Mouse (Mus musculus) lung, postnatal 0 days (tissue): ENCODE results near the gene Gosr1. TPM values are rescaled to one million over a fixed set of nuclear protein-coding genes. Genes with fewer than 3 reads are reported as not detected.

Source experiments
- ATAC-seq: fragments of 200-750 bp; cut with Nextera tagmentation; 2 replicates; pipeline ENCODE4 v1.8.0; 2017; ENCODE audit warnings: moderate library complexity
- DNase-seq: peaks from one replicate; pipeline ENCODE4 v3.0.0-alpha.2; 2016; ENCODE audit warnings: low spot score
- H3K27ac ChIP-seq: fragments of 300-500 bp; sonication (generic); 2 replicates; pipeline ENCODE4 v1.5.1; 2014; ENCODE audit warnings: antibody characterized with exemption, mild to moderate bottlenecking, low read length, mixed read lengths
- H3K27me3 ChIP-seq: fragments of 300-500 bp; sonication (generic); replicated peaks from 2 replicates; pipeline ENCODE4 v1.6.1; 2014; ENCODE audit warnings: low read length, mixed read lengths; ENCODE audit not compliant: insufficient read depth
- H3K36me3 ChIP-seq: fragments of 300-500 bp; sonication (generic); 2 replicates; pipeline ENCODE4 v1.6.1; 2014; ENCODE audit warnings: low read length, mixed read lengths; ENCODE audit not compliant: insufficient read depth
- H3K4me1 ChIP-seq: fragments of 300-500 bp; sonication (generic); 2 replicates; pipeline ENCODE4 v1.6.1; 2014; ENCODE audit warnings: antibody characterized with exemption, low read depth, low read length, mixed read lengths; ENCODE audit not compliant: insufficient read depth
- H3K4me2 ChIP-seq: fragments of 300-500 bp; sonication (generic); replicated peaks from 2 replicates; pipeline ENCODE4 v1.6.1; 2014; ENCODE audit warnings: low read depth, mild to moderate bottlenecking, low read length, moderate library complexity, mixed read lengths
- H3K4me3 ChIP-seq: fragments of 300-500 bp; sonication (generic); 2 replicates; pipeline ENCODE4 v1.5.1; 2014; ENCODE audit warnings: low read depth, low read length
- H3K9ac ChIP-seq: fragments of 300-500 bp; sonication (generic); replicated peaks from 2 replicates; pipeline ENCODE4 v1.6.1; 2014; ENCODE audit warnings: low read depth, mild to moderate bottlenecking
- H3K9me3 ChIP-seq: fragments of 300-500 bp; sonication (generic); 2 replicates; pipeline ENCODE4 v1.6.1; 2016; ENCODE audit warnings: low read length, mixed read lengths
- CTCF ChIP-seq: IDR thresholded peaks from 2 replicates; pipeline ENCODE4 v1.5.1; 2016; ENCODE audit warnings: antibody characterized with exemption, mild to moderate bottlenecking
- EP300 ChIP-seq: IDR thresholded peaks from 2 replicates; pipeline ENCODE4 v1.6.1; 2016; ENCODE audit warnings: antibody characterized with exemption, mild to moderate bottlenecking, control low read depth
- WGBS: fragments of 180-500 bp; shearing (Covaris S2); extraction: QIAGEN DNeasy Blood & Tissue Kit; methylation state at CpG from one replicate; pipeline ENCODE4 v1.1.7; 2014; 5-methylcytosine and 5-hydroxymethylcytosine counted together
- polyA plus RNA-seq: library from polyadenylated mRNA; unstranded; fragments of >200 nt; fragmentation: Nextera tagmentation; extraction: Ambion mirVana; gene quantifications from 2 replicates; pipeline ENCODE4 v1.2.1, GENCODE M21; 2015

The Gosr1 gene
- polyA plus RNA-seq, 1 experiment from 2014 or later: 21.6 TPM

DNA sequence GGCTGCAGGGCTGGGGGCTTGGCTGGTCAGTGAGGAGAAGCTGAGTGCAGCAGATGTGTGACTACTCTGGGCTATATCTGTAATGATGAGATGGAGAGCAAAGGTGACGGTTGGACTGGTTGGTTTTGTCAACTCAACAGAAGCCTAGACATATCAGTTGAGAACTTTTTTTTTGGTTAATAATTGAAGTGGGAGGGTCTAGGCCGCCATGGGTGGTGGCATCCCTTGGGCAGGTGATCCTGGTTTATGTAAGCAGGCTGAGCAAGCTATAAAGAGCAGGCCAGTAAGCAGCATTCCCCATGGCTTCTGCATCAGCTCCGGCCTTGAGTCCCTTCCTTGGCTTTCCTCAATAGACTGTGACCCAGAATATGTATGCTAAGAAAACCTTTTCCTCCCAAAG is 39.9 kb upstream of the Gosr1 start:
- ATAC-seq: no peak
- WGBS: 83% methylated on average over 3 of the region's 3 CpGs
- peaks cover 37% of the 10 kb centered on the region for H3K36me3 ChIP-seq

GRCm38 (mm10) chr11:76797236-76797635 is 33.9 kb upstream of the Gosr1 start:
- ATAC-seq (no peak), DNase-seq (no peak)
- H3K4me2 ChIP-seq: no peak overlapping the region
- no peak overlapping the region for H3K27ac ChIP-seq
- 83% methylated on average over 6 of the region's 6 CpGs for WGBS
- no peaks in the 10 kb centered on the region for H3K4me1 ChIP-seq
- no peaks in the 10 kb centered on the region for H3K9me3 ChIP-seq
- no peak overlapping the region for H3K4me3 ChIP-seq
- no peak overlapping the region for H3K9ac ChIP-seq
- H3K36me3 ChIP-seq: peaks cover 5% of the 10 kb centered on the region; the same call in 1 of the 2 replicates
- no peak for TF ChIP-seq CTCF
- TF ChIP-seq EP300: no peak
- no peaks in the 10 kb centered on the region for H3K27me3 ChIP-seq

More for the DNA sequence above, 39.9 kb upstream of the Gosr1 start:
- no peak overlapping the region for H3K9ac ChIP-seq
- no peaks in the 10 kb centered on the region for H3K4me1 ChIP-seq
- H3K27ac ChIP-seq: no peak overlapping the region
- no peak for DNase-seq
- H3K27me3 ChIP-seq: no peaks in the 10 kb centered on the region
- no peak overlapping the region for H3K4me2 ChIP-seq
- H3K4me3 ChIP-seq: no peak overlapping the region
- no peaks in the 10 kb centered on the region for H3K9me3 ChIP-seq
- no peak for TF ChIP-seq EP300

DNA sequence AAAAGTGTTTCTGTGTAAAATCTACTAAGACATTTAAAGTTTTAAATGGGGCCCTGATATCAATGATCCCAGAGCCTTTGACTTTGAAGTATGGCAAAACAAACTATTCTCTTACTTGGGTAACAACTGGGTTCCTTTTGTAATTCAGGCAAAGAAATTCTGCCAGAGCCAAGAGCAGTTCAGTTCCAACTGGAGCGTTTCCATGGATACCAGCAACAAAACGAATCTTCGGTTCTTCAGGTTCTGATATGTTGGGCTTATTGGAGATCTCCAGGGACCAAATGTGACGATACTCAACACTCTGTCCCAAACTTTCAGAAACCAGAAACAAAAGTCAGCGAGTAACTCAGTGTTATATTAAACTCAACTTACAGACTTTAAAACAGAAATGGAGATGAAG is 31.9 kb upstream of the Gosr1 start:
- peaks cover 16% of the 10 kb centered on the region; the same call in 1 of the 2 replicates for H3K36me3 ChIP-seq
- WGBS: 93% methylated on average over 5 of the region's 5 CpGs
- DNase-seq (no peak), ATAC-seq (no peak)
- H3K4me2 ChIP-seq: no peak overlapping the region
- H3K27ac ChIP-seq: no peak overlapping the region
- H3K4me1 ChIP-seq: no peaks in the 10 kb centered on the region
- TF ChIP-seq CTCF (no peak), EP300 (no peak)
- no peaks in the 10 kb centered on the region for H3K27me3 ChIP-seq
- no peak overlapping the region for H3K4me3 ChIP-seq
- H3K9ac ChIP-seq: no peak overlapping the region
- H3K9me3 ChIP-seq: no peaks in the 10 kb centered on the region

- Histone ChIP-seq H3K9ac (no peak overlapping the region), H3K36me3 (peaks cover 12% of the 10 kb centered on the region; the same call in 1 of the 2 replicates), H3K9me3 (no peaks in the 10 kb centered on the region), H3K4me2 (no peak overlapping the region), H3K4me1 (no peaks in the 10 kb centered on the region), H3K27me3 (no peaks in the 10 kb centered on the region), H3K27ac (no peak overlapping the region), H3K4me3 (no peak overlapping the region)
- TF ChIP-seq CTCF: no peak
- TF ChIP-seq EP300: no peak
- ATAC-seq (no peak), DNase-seq (no peak)
- WGBS: 89% methylated on average over 7 of the region's 7 CpGs
These were observed 28.0 kb upstream of the Gosr1 start for GRCm38 (mm10) chr11:76791331-76791730.

DNA sequence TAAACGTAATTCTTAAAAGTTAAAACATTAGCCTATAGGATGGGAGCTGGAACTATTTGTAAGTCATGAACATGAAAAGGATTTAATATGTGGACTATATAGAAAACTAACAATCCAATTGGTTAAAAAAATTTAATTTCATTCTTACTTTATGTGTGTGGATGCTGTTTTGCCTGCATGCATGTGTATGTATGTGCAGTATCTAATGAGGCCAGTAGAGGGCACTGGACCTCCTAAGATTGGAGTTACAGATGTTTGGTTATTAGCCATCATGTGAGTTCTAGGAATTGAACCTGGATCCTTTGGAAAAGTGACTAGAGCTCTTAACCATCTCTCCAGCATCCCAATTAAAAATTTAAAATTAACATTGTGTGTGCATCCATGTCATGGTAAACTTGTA is 25.9 kb upstream of the Gosr1 start:
- Histone ChIP-seq H3K4me1 (no peaks in the 10 kb centered on the region), H3K27me3 (no peaks in the 10 kb centered on the region), H3K4me2 (no peak overlapping the region), H3K27ac (no peak overlapping the region), H3K9ac (no peak overlapping the region), H3K9me3 (no peaks in the 10 kb centered on the region), H3K36me3 (peaks cover 32% of the 10 kb centered on the region; the same call in 1 of the 2 replicates), H3K4me3 (no peak overlapping the region)
- peak; percentile 82 for DNase-seq
- ATAC-seq: no peak
- 91% methylated on average over 1 of the region's 1 CpGs for WGBS
- peak; percentile 87 for TF ChIP-seq CTCF
- no peak for TF ChIP-seq EP300

DNA sequence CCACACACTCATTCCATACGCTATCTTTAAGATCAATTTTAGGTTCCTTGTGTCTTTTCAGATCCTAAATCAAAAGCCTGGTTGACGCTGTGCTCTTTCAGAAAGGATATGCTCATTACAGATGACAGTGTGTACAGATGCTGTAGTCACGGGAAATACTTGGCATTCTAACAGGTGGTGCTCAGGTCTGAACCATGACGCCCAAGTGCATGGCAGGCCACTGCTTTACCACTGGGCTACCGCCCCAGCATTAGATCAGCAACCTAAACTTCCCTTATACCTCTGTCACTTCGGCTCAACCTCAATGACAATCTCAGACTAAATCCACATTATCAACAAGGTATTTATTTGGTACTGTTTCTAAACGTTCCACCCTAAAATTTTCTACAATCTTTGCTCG is 12.2 kb upstream of the Gosr1 start:
- Histone ChIP-seq H3K9ac (no peak overlapping the region), H3K9me3 (no peaks in the 10 kb centered on the region), H3K4me1 (no peaks in the 10 kb centered on the region; the same call in 1 of the 2 replicates), H3K4me3 (no peak overlapping the region), H3K27me3 (no peaks in the 10 kb centered on the region), H3K27ac (no peak overlapping the region), H3K4me2 (no peak overlapping the region), H3K36me3 (peaks cover 7% of the 10 kb centered on the region; the same call in 1 of the 2 replicates)
- DNase-seq: no peak
- WGBS: 83% methylated on average over 8 of the region's 8 CpGs
- TF ChIP-seq CTCF (no peak), EP300 (no peak)
- ATAC-seq: no peak

DNA sequence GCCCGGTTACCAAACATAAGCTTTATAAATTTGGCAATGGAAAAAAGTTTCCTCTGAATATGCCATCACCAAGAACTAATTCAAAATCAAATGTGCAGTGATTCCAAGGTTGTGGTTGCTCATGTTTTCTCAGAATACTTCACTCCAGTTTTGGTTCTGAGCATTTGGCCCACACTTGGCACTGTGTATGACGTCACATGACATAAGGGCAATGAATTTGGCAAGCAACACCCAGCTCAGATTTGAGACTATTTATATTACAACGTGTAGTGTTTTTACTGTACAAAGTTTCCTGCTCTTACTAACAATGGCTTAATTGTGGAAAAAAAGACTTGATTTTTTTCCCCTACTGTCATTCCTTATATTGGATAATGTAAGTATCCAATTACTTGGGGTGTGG is 10.4 kb upstream of the Gosr1 start:
- no peaks in the 10 kb centered on the region for H3K27me3 ChIP-seq
- no peak overlapping the region for H3K4me2 ChIP-seq
- no peak overlapping the region for H3K9ac ChIP-seq
- WGBS: 28% methylated on average over 3 of the region's 3 CpGs
- no peak for TF ChIP-seq EP300
- TF ChIP-seq CTCF: no peak
- H3K4me1 ChIP-seq: no peaks in the 10 kb centered on the region; the same call in 1 of the 2 replicates
- H3K36me3 ChIP-seq: no peaks in the 10 kb centered on the region
- H3K9me3 ChIP-seq: no peaks in the 10 kb centered on the region
- DNase-seq (peak; percentile 64), ATAC-seq (0 out of 2 replicates have a peak, but pooled peaks have one; percentile 35)
- no peak overlapping the region for H3K27ac ChIP-seq
- H3K4me3 ChIP-seq: no peak overlapping the region
